Mouse (Mus musculus) lung, postnatal 0 days (tissue): ENCODE results near the gene Sox5.

ENCODE experiments used
- CTCF ChIP-seq: IDR thresholded peaks from 2 replicates; pipeline ENCODE4 v1.5.1; 2016; ENCODE audit warnings: antibody characterized with exemption, mild to moderate bottlenecking
- EP300 ChIP-seq: IDR thresholded peaks from 2 replicates; pipeline ENCODE4 v1.6.1; 2016; ENCODE audit warnings: antibody characterized with exemption, mild to moderate bottlenecking, control low read depth

DNA sequence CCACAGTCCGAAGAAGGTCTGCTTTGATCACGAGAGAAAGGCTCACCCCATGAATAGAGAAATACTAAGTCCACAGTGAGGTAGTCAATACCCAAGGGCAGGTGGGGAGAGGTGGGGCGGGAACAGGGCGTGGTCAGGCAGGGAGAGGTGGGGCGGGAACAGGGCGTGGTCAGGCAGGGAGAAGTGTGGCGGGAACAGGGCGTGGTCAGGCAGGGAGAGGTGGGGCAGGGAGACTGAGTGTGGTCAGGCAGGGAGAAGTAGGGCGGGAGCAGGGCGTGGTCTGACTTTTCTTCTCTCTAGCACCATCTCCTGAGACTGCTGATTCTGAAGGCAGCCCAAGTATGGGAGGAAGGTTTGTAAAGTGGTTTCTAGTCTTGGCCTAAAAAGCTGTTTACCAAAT is 411.1 kb downstream of the Sox5 start:
- TF ChIP-seq CTCF (no peak), EP300 (no peak)
